Mouse (Mus musculus): ENCODE data around the gene Chp2.

DNA sequence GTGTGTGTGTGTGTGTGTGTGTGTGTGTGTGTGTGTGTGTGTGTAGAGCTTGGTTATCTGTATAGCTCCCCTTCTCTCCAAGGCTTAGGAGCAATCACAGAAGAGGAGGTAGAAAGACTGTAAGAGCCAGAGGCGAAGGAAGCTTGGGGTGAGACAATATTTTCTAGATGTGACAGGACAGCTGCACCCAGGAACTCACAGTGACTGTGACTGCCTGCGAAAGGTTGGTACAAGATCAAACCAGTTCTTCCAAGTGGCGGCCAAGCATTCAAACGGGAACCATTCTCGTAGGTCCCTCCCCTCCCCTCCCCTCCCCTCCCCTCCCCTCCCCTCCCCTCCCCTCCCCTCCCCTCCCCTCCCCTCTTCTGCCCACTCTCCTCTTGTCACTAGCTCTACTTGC is 26.7 kb downstream of the Chp2 start:
- no peak for TF ChIP-seq CTCF (IDR thresholded peaks at IDR 0.05; ENCODE audit: extremely low read depth, insufficient read depth, insufficient read length, insufficient replicate concordance)
- no peak for TF ChIP-seq POLR2A (IDR thresholded peaks at IDR 0.05; ENCODE audit: low read depth, low read length)
